11 mouse cellular contexts compared by ENCODE assay signal in the genomic region with DNA sequence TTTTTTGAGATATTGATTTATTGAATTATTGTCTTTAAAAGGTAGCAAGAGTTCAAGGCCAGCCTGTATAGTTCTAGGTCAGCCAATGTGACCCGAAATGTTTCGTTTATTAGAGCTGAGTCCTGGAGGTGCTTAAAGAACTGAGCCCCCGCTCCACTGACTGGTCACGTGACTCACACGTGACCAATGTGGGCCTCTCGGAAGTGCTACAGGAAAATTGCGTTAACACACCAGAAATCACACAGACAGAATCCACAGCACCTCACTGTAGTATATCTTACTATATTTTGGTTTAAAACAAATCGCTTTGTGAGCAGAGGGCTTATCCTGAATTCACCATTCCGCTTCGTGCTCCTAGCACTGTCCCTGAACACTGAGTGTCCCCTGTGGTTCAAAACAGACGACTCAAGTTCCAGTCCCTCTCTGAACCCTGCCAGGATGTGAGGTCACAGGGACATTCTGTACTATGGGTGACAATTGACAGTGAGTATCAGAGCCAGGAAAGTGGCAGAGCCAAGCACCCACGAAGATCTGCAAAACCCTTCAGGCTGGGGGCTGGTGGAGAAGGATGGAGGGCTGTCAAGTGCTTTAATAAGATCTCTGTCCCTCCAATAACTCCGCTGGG. TPM values are rescaled to one million over a fixed set of nuclear protein-coding genes. Genes with fewer than 3 reads are reported as not detected.
DNase-seq lines count a peak whose midpoint lies in the region; ATAC-seq lines count a peak whose summit lies in the region.
"Had no signal": no experiment of that assay in that cellular context is flagged by ENCODE, and none has a peak within 500 bp of the region (broad histone marks: within the 10 kb centered on the region; RNA-seq: fewer than 3 reads in every experiment).

No protein-coding gene starts in this region.

- no peaks in the 10 kb centered on the region for H3K9me3 ChIP-seq in forebrain, embryonic 14.5 days (replicated peaks; ENCODE audit: control insufficient read depth, low read length)
- H3K9me3 ChIP-seq in midbrain, embryonic 11.5 days (ENCODE audit: control insufficient read depth, low read length) = no peaks in the 10 kb centered on the region

- H3K4me3 ChIP-seq in forebrain, embryonic 14.5 days (ENCODE audit: low read depth, low read length) = peak overlapping the region; percentile 62
- H3K4me3 ChIP-seq in midbrain, embryonic 11.5 days (ENCODE audit: low read depth, low read length) = peak overlapping the region; percentile 47
- H3K4me3 ChIP-seq: erythroblast, embryonic 14.5 days had no signal

- peaks cover 14% of the 10 kb centered on the region for H3K4me1 ChIP-seq in forebrain, embryonic 14.5 days (ENCODE audit: control insufficient read depth, insufficient read depth, low read length)
- peaks cover 33% of the 10 kb centered on the region for H3K4me1 ChIP-seq in midbrain, embryonic 11.5 days (ENCODE audit: control insufficient read depth, insufficient read depth, low read length)

- peak overlapping the region; percentile 85 for H3K9ac ChIP-seq in forebrain, embryonic 14.5 days (ENCODE audit: low read length)
- peak overlapping the region; percentile 70 for H3K9ac ChIP-seq in midbrain, embryonic 11.5 days (ENCODE audit: low read length)

- no peaks in the 10 kb centered on the region for H3K27me3 ChIP-seq in forebrain, embryonic 14.5 days (replicated peaks; ENCODE audit: control insufficient read depth, insufficient read depth, low read length)
- no peaks in the 10 kb centered on the region for H3K27me3 ChIP-seq in midbrain, embryonic 11.5 days (ENCODE audit: control insufficient read depth, insufficient read depth, low read length)

- H3K36me3 ChIP-seq in forebrain, embryonic 14.5 days (ENCODE audit: control insufficient read depth, insufficient read depth, low read length) = no peaks in the 10 kb centered on the region
- no peaks in the 10 kb centered on the region for H3K36me3 ChIP-seq in midbrain, embryonic 11.5 days (ENCODE audit: control insufficient read depth, insufficient read depth, low read length)

- DNase-seq in frontal cortex, postnatal 14 days (ENCODE audit: low spot score in 2 of 2) = no peak
- DNase-seq in ZHBTc4 (ENCODE audit: low read depth, low spot score) = peak; percentile 62
- DNase-seq in forebrain, embryonic 14.5 days (ENCODE audit: low spot score) = peak; percentile 45
- DNase-seq in midbrain, embryonic 11.5 days (ENCODE audit: low spot score, missing footprints) = no peak
- no peak for DNase-seq in frontal cortex, postnatal 25 days (ENCODE audit: low spot score in 2 of 2)
- DNase-seq in embryo, embryonic 10.5 days (ENCODE audit: low spot score) = no peak
- no peak for DNase-seq in embryo, embryonic 11 days
- DNase-seq: B cell, adult 2 months had no signal

- 53% methylated on average over 13 of the region's 13 CpGs for WGBS in forebrain, embryonic 14.5 days
- WGBS in midbrain, embryonic 11.5 days = 81% methylated on average over 13 of the region's 13 CpGs

- peak; percentile 17; the same call in 1 of the 2 replicates for ATAC-seq in frontal cortex, adult (ENCODE audit: low TSS enrichment)
- 0 out of 2 replicates have a peak, but pooled peaks have one; percentile 2 for ATAC-seq in forebrain, embryonic 14.5 days
- no peak for ATAC-seq in midbrain, embryonic 11.5 days (ENCODE audit: low FRiP score)
- ATAC-seq: activated CD4-positive, CD25-positive, alpha-beta regulatory T cell, adult 4 months had no signal

- peak overlapping the region; percentile 97 for H3K4me2 ChIP-seq in forebrain, embryonic 14.5 days (ENCODE audit: low read length)
- H3K4me2 ChIP-seq in midbrain, embryonic 11.5 days = peak overlapping the region; percentile 97

- 0 out of 2 replicates have a peak overlapping the region, but pooled peaks have one; percentile 80 for H3K27ac ChIP-seq in forebrain, embryonic 14.5 days (ENCODE audit: low read depth, low read length)
- H3K27ac ChIP-seq in midbrain, embryonic 11.5 days (ENCODE audit: low read depth, low read length) = no peak overlapping the region

RNA-seq across cellular contexts. Expression of gene Bcat1, which starts 29.6 kb away (rescaled TPM):
- polyA plus RNA-seq in forebrain, embryonic 14.5 days (2014; fragmentation: Nextera tagmentation; extraction: Ambion mirVana) = 105 and 111 TPM in 2 replicates
- 140 and 150 TPM in 2 replicates for polyA plus RNA-seq in midbrain, embryonic 11.5 days (2014; fragmentation: Nextera tagmentation; extraction: Ambion mirVana)
- polyA plus RNA-seq: erythroblast, embryonic 14.5 days had no signal

Comparison
In these comparisons a context has a peak if more than half of its experiments do, and no peak if none do; other contexts are left out.
1. DNase-seq: peak in ZHBTc4 (single experiment) and forebrain, embryonic 14.5 days (single experiment); none in frontal cortex, postnatal 14 days (0 of 2), midbrain, embryonic 11.5 days (single experiment), frontal cortex, postnatal 25 days (0 of 2), embryo, embryonic 10.5 days (single experiment) and embryo, embryonic 11 days (single experiment).